Mouse (Mus musculus): ENCODE measurements around the gene Ctsf. TPM values are rescaled to one million over a fixed set of nuclear protein-coding genes. Genes with fewer than 3 reads are reported as not detected.
"Not testable (repeated sequence)": the region's sequence is repeated elsewhere in the genome, so short reads cannot be mapped to it uniquely, and the experiment has no call there.

Ctsf gene
- total RNA-seq (2021) (100 to 1,000 TPM; 214 to 421 TPM), polyA plus RNA-seq (2012; rRNA removed) (1,208 and 1,259 TPM in 2 replicates)
- long read RNA-seq, transcript Ctsf-201 (14 exons, 1,980 nt) = major isoform, 554 of 632 reads
- long read RNA-seq, transcript Ctsf-211 (13 exons, 2,093 nt) = minor isoform, 5 of 632 reads
- long read RNA-seq, partial matches to known transcripts = 12 of 632 reads
- long read RNA-seq, other reads (novel, unspliced or antisense) = 60 of 632 reads

DNA sequence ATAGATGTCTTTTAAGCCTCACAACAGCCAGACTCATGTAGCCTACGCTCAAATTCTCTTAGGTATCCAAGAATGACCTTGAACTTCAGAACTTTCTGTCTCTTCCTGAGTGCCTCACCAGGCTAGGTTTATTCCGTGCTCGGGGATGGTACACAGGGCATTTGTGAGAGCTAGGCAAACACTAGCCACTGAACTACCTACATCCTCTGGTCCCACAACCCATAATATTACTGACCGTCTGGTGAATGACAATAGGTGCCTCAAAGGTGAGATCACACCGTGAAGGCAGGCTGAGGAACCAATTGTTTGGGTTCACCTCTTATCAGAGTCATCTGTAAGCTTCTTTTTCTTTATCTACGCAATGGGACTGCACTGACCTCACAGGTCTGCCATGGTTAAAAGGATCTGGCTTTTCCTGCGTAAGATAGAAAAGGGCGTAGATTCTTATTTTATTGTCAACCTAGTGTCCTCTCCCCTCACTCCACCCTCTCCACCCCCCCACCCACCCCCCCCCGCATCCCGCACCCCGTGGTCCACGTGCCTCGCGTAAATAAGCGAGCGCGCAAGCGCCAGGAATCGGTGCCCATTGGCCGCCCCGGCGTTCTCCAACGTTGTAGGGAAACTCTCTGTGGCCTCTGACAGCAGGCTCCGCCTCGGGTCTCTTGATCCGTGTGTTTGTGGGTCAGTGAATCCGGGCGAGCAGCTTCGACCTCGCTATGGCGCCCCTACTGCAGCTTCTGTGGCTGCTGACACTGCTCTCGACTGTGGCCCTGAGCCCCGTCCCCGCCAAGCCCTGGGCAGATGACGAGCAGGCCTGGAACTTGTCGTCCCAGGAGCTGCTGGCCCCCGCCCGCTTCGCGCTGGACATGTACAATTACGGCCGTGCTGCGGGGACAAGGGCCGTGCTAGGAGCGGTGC is at the start of gene Ctsf:
Gene Ctsf (plus strand): TSS at position 579 of the 918 bp plus-strand sequence.
- peak; percentile 97 for DNase-seq

DNA sequence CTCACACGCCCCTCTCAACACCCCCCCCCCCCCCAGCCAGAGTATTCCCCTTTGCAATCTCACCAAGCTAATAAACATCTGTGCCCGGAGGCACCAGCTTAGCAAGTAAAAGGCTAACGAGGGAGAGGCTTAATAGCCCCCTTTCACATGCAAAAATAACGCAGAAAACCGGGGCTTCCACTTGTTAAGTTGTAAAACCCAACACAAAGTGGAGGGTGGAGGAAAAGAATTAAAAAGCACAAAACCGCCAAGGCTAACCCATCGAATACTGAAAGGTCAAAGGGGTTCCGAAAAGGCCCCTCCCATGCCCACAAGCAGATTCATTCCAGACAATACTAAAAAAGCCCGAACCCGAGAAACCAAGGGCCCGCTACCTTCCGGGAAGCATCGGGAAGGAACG is 44.6 kb upstream of the Ctsf start:
- DNase-seq = no peak

DNA sequence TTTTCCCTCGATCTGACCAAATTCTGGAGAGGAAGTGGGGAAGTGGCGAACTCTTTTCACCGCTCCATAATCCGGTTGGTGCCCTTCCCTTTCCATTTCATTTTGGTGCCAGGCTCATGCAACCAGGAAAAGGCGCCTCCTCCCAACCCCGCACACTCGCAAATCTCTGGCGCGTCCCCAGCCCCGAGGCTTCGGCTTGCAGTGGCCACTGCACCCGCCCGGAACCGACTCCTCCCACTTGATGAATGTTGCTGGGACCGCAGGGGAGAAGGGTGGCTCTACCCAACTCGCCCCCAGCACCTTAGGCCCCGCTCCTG is 44.2 kb upstream of the Ctsf start:
- DNase-seq = no peak

- DNase-seq = peak; percentile 99
Observed at GRCm38 (mm10) chr19:4811063-4811908, 43.6 kb upstream of the Ctsf start, which contains the start of the genes Gm21992 and Rbm14. TSS of gene Gm21992 (minus strand) at chr19:4811612. TSS of gene Rbm14 (minus strand) at chr19:4811634.

- DNase-seq = no peak
Observed at GRCm38 (mm10) chr19:4811909-4812242, 43.1 kb upstream of the Ctsf start.

GRCm38 (mm10) chr19:4812334-4812949 is 42.5 kb upstream of the Ctsf start:
- DNase-seq = not testable (repeated sequence)

DNA sequence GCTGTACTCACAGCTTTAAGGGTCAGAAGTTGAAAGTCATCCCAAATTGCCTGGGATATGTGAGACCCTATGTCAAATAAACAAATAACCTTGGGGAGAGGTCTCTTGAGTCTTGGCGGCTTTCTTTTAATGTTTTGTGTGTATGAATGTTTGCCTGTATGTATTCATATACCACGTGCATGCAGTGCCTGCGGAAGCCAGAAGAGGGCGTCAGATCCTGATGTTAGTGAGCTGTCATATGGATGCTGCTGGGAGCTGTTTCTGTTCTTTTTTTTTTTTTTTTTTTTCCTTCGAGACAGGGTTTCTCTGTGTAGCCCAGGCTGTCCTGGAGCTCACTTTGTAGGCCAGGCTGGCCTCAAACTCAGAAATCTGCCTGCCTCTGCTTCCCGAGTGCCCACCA is 41.9 kb upstream of the Ctsf start:
- DNase-seq = no peak

DNA sequence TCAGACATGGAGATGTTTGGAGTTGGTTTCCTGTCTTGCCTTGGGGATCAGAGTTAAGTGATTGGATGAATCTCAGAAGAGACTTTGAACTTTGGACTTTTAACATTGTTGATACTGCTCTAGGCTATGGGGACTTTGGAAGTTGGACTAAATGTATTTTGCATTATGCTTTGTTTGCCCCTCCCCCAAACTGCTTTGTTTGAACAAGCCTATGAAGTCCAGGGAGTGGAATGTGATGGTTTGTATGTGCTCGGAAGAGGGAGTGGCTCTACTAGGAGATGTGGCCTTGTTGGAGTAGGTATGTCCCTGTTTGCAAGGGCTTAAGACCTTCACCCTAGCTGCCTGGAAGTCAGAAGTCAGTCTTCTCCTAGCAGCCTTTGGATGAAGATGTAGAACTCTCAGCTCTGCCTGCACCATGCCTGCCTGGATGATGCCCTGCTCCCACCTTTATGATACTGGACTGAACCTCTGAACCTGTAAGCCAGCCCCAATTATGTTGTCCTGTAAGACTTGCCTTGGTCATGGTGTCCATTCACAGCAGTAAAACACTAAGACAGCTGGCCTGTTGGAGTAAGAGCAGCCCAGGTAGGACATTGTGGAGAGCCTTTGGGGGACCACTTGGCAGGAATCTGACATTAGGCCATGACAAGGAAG is 37.6 kb upstream of the Ctsf start:
- DNase-seq = no peak

DNA sequence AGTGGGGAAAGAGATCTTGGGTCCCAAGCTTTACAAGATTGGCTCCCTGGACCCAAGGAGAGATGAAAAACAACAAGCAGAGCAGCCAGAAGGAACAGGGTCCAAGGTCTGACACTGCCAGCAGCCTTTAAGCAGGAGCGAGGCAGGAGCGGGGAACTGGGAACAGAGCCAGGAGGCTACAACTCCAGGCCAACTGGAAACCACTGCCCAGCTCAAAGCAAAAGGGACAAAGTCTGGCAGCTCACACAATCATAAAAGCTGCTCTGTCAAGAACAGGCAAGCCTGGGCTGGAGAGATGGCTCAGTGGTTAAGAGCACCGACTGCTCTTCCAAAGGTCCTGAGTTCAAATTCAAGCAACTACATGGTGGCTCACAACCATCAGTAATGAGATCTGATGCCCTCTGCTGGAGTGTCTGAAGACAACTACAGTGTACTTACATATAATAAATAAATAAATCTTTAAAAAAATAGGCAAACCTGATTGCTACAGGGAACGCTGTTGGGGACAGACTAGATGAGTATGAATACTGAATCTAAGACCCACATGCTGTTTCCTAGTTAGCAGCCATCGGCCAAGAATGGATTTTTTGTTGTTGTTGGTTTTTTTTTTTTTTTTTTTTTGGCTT is 34.1 kb upstream of the Ctsf start:
- peak; percentile 81 for DNase-seq

DNA sequence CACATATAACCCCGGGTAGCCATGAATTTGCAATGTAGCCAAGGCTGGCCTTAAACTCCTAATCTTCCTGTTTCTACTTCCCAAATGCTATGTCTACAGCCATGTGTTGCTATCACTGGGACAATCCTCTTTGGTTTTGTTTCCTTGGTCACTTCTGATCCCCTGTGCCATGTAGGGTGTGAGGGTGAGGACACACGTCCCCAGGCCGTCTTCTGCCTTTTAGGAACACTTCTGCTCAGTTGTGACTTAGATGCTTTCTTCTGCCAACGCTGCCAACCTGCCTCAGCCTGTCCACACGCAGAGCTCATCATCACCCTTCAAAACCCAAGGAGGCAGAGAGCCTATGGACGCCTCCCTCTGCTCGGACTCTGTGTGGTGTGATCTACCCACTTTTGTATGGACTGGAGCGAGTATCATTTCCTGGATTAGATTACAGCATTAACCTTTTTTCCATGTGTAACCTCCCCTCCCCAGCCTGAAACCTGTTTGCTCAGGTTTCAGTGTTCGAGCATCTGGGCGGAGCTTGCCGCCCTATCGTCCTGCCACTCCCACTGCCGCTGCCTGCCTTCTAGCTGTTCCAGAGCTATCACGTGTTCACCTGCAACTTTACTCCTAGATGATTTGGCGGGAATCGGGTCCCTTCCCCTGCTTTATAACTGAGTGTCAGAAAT is 26.4 kb upstream of the Ctsf start:
- no peak for DNase-seq

- peak; percentile 85 for DNase-seq
Observed at GRCm38 (mm10) chr19:4829156-4829555, 25.8 kb upstream of the Ctsf start.

DNA sequence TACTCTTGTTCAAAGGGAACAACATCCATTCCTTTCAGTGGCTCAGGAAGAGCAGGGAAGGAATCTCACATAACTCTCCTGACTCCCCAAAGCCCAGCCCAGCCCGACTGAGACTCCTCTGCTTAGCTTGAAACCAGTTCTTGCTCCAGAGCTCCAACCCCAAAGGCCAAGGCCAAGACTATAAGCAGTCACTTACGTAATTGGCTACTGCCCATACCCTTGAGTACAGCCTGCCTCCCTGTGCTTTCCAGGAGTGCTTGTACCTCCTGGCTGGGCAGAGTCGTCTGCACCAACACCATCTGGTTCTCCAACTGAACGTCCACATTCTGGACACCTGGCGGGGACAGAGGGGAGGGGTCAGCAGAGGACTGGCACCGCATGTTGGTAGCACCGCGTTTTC is 21.0 kb upstream of the Ctsf start:
- peak; percentile 74 for DNase-seq

GRCm38 (mm10) chr19:4836096-4836495 is 18.8 kb upstream of the Ctsf start:
- DNase-seq = peak; percentile 59

DNA sequence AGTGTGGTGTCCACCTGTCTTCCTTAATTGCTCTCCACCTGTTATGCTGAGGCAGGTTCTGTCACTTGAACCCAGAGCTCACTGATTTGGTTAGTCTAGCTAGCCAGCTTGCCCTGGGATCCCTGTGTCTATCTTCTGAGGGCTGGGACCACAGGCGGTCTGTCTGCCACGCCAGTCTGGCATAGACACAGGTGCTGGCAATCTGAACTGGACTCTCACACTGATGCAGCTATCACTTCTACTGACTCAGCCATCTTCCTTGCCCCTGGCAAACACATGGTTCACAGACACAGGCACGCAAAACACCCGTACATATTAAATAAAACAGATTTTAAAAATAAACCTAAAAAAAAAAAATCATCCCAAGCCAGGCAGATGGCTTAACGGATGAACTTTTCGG is 17.9 kb upstream of the Ctsf start:
- no peak for DNase-seq

DNA sequence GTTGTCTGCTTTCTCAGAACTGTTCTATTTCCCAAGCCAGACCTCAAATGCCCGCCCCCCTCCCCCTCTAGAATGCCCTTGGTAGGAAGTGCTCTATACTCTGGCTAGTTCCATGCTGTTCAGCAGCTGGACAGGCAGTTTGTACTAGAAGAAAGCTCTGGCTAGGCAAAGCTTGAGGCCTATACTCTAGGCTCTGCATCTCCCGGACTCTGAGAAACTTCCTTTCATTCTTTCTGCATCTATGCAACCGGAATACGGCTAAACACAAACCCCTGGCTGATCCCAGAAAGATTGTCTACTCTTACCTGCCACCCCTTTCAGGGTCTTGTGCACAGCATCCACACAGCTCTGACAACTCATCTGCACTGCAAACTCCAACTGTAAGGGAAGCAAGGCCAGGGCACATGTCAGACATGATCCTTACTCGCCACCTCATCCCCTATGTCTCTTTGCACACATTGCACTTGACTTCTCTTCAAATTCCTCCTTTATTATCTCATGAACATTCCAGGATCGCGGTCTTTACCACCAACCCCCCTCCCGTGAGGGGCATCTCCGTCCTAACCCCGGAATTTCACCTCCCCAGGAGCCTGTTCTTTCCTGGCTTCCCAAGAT is 16.3 kb upstream of the Ctsf start:
- peak; percentile 39 for DNase-seq

DNA sequence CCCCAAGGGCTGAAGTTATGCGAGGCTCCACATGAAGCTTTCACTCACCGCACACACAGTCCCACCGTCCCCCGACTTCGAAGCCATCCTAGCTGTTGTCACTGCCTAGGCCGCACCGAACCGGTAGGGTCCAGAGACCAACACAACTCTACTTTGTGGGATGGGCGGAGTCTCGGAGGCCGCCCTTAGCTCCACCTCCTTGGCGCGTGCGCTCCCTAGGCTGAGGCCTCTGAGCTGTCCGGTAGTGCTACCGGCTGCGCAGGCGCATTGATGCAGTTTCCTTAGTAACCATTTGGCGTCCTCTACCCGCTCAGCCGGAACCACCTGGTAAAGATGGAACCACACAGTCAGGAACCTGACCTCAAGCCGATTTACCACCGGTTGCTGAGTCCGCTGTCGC is 15.8 kb upstream of the Ctsf start, which contains the start of the genes Ccs and Ccdc87:
Gene Ccs (minus strand): TSS at position 184 of the 400 bp plus-strand sequence.
Gene Ccdc87 (plus strand): TSS at position 218 of the 400 bp plus-strand sequence.
- peak; percentile 98 for DNase-seq

DNA sequence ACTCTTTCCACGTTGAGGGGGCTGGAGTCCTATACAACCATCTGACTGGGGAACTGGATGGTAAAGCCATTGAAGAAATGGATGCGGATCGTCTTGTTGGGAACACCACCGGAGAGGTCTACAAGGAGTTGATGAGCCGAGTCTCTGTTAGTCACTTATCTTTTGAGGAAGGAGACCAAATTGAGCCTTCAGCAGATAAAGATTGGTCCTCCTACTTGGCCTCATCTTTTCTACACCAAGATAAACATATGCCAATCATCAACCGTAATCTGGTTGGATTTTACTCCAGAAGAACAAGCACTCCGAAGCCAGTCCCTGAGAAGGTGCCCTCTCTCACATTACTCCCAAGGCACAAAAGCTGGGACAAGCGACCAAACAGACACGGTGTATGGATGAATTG is 14.1 kb upstream of the Ctsf start:
- no peak for DNase-seq

DNA sequence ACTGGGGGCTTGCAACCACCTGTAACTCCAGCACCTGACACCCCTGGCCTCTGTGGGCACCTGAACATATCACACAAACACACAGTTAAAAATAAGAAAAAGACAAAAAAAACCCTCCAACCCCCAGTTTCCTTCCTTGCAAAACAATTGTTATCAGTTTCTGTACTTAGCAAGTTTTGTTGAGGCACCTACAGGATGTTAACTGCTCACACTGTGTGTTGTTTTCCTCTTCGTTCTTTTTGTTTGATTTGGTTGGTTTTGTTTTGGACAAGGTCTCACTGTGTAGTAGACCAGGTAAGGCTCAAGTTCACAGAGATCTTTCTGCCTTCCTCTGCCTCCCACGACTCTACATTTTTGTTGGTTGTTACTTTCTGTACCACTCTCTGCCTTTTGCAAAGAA is 12.3 kb upstream of the Ctsf start:
- DNase-seq = no peak

DNA sequence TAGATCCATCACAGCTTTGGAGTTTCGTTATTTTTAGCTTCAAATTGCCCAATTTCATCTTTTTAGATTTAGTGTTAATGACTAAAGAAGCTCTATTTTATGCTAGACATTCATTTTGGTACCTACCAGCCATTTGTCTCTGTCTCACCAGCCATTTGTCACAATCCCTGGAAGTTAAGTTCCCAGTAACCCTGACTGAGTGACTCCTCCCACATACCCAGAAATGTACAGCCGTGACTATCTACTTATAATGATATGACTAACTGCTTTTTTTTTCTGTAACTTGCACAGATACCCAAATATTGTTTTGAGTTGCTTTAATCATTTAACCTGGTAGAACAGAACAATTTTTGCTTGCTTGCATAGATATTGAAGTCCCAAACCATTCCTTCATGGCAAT is 9.1 kb upstream of the Ctsf start:
- DNase-seq = no peak

- DNase-seq = peak; percentile 42
Observed at GRCm38 (mm10) chr19:4847490-4847889, 7.4 kb upstream of the Ctsf start.
